Mouse (Mus musculus) spleen, postnatal 36 days (tissue): ENCODE data around the gene Krtap14.

Experiments used
- DNase-seq, 2 experiments: peaks; one replicate each; pipeline ENCODE4 v3.0.0; 2022; ENCODE audit warnings: low spot score in 2 of 2, mixed read lengths in 1 of 2

The Krtap14 gene

DNA sequence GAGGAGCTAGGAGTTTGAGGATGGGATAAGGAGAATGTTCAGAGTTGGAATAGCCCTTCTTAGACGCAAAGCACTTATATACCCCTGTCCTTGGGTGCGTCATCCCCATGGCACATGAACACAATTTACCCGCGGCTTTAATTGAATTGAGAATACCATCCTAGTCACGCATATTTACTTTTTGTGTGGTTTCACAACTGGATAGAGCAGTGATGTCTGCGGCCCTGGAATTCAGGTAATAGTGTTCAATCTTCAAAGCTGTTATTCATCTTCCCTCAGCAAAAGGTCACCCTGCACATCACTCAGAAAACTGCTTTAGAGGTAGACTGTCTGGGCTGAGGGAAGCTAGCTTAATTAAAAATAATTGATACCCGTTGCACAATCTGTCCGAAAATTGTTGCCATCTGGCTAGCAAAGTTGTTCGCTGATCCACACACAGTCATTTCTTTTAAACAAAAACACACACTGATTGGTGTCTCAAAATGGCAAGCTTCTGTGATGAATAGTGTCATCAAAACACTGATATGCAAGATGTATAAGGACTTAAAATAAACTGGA lies at the start of gene Krtap14:
Gene Krtap14 (minus strand): TSS at position 51 of the 558 bp plus-strand sequence.
- no peak for DNase-seq

DNA sequence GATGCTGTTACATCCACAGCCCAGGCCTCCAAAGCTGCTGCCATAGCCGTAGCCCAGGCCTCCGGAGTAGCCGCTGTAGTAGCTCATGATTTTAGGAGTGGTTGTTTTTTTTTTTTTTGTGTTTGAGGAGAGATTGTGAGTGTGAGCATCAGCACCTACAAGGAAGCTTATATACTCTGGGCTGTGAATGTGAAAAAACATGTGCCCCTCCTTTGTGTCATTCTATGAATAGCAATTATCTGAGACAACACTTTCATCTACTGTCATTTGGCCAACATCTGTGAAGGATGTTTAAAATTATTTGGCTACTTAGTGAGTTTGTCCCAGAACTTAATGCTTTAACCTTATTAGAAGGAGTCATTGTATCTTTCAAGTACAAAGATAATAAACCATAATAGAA lies 48.2 kb upstream of the Krtap14 start, which contains the start of gene Krtap19-2:
Gene Krtap19-2 (minus strand): TSS at position 101 of the 400 bp plus-strand sequence.
- no peak for DNase-seq

DNA sequence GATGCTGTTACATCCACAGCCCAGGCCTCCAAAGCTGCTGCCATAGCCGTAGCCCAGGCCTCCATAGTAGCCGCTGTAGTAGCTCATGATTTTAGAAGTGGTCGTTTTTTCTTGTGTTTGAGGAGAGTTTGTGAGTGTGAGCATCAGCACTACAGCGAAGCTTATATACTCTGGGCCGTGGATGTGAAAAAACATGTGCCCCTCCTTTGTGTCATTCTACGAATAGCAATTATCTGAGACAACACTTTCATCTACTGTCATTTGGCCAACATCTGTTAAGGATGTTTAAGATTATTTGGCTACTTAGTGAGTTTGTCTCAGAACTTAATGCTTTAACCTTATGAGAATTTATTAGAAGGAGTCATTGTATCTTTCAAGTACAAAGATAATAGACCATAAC lies 43.4 kb upstream of the Krtap14 start, which contains the start of gene Krtap19-1:
Gene Krtap19-1 (minus strand): TSS at position 101 of the 400 bp plus-strand sequence.
- no peak for DNase-seq

DNA sequence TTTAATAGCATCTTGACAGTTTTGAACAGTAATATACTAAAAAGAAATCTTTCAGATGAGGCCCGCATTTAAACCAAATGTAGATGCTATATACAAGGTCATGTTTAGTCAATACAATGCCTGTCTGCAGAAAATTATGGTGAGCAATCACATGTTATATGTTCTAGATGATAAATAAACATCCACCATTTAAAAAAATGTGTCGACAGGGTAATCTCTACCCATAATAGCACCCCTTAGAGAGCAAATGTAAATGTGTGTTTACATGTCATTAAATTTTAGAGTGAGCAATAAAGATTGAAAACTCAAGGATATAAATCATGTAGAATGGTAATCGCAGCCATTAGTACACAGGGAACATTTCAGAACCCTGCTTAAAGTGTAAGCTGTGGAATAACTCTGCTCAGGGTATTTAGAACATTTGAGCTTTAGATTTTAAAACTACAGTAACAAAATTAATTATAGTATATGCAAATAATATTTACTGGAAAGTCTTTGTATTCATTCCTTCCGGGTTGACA lies 39.0 kb upstream of the Krtap14 start:
- no peak for DNase-seq

DNA sequence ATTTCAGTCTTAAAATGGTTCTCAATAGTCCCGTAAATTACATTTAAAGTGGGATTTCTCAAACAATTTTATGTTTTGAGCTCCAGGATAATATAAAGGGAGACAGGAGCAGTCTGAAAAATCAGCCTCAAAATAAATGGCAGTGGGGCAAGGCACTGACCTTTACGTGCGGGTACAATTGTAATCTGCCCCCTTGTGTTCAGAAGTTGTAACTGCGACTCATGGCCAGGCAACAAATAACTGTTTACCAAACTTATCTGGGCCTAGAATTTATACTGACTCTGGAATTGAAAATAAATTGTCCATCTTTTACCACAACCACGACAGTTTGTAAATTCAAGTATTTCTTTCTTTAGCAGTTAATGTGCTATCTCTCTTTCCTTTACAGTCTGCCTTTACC lies 25.5 kb upstream of the Krtap14 start:
- no peak for DNase-seq

DNA sequence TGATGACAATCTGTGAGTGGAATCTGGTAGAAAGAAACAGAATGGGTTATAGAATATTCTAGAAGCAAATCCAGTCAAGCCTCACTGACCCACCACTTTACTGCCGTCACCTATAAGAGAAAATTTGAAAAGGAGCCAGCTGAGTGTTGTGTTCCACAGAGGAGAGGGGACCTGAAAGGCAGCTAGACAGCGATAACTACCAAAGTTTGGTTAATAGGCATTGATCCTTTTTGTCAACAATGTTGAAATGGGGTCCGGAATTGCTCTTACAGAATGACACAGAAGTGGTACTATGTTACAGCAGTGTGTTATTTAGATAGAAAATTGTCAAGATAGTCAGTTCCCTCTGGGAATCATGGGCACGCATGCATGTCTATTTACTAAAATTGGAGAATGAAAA lies 22.6 kb upstream of the Krtap14 start:
- no peak for DNase-seq

DNA sequence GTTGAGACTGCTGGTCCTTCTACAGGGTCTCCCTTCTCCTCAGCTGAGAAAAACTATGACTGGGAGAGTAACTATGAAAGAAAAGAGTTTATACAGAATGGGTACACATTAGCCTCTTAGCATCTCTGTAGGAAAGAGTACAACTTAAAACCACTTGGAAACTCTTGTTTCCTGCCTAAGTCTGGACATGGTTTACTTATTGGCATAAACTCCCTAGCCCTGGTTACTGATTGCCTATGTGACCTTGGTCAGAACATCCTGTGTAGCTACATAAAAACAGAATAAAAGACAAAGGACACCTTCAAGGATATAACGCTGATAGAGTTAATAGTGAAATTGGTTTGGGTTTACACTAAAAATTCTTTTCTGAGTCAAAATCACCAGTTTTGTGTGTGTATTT lies 21.4 kb upstream of the Krtap14 start:
- DNase-seq = no peak

DNA sequence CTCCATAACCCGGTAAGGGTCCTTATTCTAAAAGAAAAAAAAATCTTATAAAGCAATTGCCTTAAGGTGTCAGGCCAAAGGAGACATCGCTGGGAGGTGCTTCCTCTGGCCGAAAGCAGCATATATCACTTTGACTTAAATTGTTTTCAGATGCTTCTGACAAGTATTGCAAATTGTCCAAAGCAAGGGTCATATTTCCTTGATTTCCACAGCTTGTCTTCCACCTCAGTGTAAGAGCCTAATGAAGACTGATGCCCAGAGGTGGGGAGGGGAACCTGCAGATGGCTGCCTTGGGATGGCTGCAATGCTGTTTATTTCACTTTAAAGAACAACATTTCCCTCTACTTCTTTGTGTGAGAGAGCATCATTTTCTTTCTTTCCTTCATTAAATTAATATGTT lies 1.0 kb upstream of the Krtap14 start:
- DNase-seq = no peak

DNA sequence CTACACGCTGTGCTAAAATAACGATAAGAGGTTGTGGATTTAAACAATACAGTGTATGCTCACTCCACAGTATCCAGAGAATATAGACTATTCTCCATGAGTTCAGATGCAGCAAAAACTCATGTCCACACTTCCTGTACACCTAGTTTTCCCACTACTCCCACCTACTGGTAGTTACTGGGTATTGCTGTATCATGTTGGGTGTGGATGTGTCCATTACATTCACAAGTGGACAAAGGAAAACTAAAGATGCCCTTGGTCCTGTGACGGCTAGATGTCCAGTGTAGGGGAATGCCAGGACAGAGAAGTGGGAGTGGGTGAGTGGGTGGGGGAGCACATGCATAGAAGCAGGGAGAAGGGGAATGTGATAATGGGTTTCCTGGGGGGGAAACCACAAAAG lies 2.2 kb downstream of the Krtap14 start:
- no peak for DNase-seq

DNA sequence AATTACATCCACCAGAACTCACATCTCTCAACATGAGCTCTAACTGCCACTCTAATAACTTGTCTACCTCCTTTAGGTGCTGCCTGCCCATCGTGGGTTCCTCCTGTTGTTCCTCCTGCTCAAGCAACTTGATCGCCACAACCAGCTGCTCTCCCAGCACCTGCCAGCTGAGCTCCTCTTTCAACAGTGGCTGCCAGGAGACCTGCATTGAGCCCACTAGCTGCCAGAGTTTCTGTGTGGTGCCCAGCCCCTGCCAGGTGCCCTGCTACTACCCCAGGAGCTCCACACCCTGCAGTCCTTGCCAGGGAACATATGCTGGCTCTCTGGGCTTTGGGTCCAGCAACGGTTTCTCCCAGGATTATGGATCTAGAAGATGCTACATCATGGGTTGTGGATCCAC lies 5.9 kb downstream of the Krtap14 start, which contains the start of gene Krtap15:
Gene Krtap15 (plus strand): TSS at position 150 of the 400 bp plus-strand sequence.
- no peak for DNase-seq

DNA sequence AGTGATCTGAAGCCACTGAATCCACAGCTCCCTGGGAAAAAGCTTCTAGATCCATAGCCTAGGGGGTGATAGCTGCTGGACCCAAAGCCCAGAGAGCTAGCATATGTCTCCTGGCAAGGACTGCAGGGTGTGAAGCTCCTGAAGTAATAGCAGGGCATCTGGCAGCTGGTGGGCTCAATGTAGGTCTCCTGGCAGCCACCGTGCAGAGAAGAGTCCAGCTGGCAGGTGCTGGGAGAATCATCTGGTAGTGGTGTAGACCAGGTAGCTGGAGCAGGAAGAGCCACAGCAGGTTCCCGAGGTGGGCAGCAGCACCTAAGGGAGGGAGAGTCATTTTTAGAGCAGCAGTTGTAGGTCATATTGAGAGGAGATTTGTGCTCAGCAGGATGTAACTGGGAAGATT lies 14.1 kb downstream of the Krtap14 start, which contains the start of gene Gm20741:
Gene Gm20741 (minus strand): TSS at position 394 of the 400 bp plus-strand sequence.
- DNase-seq = no peak

DNA sequence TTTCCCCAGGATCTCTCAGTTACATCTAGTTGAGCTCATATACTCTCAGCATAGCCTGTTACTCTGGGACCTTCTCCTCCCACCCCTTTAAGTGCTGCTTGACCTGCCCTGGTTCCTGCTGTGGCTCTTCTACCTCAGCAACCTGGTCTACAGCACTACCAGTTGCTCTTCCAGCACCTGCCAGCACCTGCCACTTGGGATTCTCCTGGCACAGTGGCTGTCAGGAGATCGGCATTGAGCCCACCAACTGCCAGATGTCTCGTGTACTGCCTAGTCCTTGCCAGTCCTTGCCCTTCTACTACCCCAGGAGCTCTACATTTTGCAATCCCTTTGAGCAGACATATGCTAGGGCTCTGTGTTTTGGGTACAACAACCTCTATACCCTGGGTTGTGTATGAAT lies 39.2 kb downstream of the Krtap14 start:
- no peak for DNase-seq

DNA sequence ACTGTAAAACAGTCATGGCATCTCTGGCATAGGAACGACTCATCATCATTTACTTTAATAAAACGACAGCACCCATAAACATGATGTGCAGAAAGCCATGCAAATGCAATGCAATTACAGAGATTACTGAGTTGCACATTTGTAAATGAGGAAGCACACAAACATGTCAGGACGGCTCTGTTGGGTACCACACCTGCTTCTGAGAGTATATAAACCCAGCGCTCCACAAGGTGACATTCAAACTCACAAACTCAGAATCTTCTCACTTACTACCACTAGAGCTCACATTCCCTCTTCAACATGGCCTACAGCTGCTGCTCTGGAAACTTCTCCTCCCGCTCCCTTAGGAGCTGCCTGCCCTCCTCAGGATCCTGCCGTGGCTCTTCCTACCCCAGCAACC lies 48.3 kb downstream of the Krtap14 start, which contains the start of gene Gm5965:
Gene Gm5965 (plus strand): TSS at position 301 of the 400 bp plus-strand sequence.
- DNase-seq = no peak

DNA sequence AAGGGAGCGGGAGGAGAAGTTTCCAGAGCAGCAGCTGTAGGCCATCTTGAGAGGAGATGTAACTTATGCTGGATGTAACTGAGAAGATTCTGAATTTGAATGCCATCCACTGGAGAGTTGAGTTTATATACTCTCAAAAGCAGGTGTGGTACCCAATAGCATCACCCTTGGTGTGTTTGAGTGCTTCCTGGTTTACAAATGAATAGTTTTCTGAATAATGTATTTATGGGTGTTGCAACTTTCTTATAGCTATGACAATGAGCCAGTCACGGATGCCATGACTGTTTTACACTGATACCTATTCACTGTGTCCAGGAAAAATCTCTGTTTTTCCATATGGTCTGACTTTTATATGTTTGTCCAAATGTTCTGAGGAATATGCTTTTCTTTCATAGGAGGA lies 51.8 kb downstream of the Krtap14 start, which contains the start of gene 2310057N15Rik:
Gene 2310057N15Rik (minus strand): TSS at position 101 of the 400 bp plus-strand sequence.
- DNase-seq = no peak
